Mouse (Mus musculus) gastrocnemius, postnatal 25 days (tissue): ENCODE results near the gene Prrxl1. TPM values are rescaled to one million over a fixed set of nuclear protein-coding genes. Genes with fewer than 3 reads are reported as not detected.

Experiments
- DNase-seq: peaks from one replicate; pipeline ENCODE4 v3.0.0; 2022
- long read RNA-seq, 2 experiments: library from polyadenylated mRNA; stranded (forward); transcript quantifications; one replicate each; pipeline ENCODE4 v2.0.0; 2021
- total RNA-seq, 2 experiments: library from RNA; stranded (reverse); gene quantifications; 1 replicate in 1 of 2; 2 replicates in 1 of 2; pipeline ENCODE4 v1.2.3; 2021

Gene Prrxl1
- not detected for total RNA-seq
- long read RNA-seq, experiment 1: 0 reads
- long read RNA-seq, experiment 2: 0 reads

GRCm38 (mm10) chr14:32599290-32600041 is at the start of gene Prrxl1:
Prrxl1 (plus strand) TSS chr14:32599407.
- no peak for DNase-seq

- no peak for DNase-seq
Measured at GRCm38 (mm10) chr14:32551854-32552253, 47.4 kb upstream of the Prrxl1 start.

GRCm38 (mm10) chr14:32553198-32553903 is 45.9 kb upstream of the Prrxl1 start:
- DNase-seq: no peak

- no peak for DNase-seq
Measured at GRCm38 (mm10) chr14:32554860-32555526, 44.2 kb upstream of the Prrxl1 start.

GRCm38 (mm10) chr14:32561428-32561827 is 37.8 kb upstream of the Prrxl1 start:
- DNase-seq: no peak

- no peak for DNase-seq
Measured at GRCm38 (mm10) chr14:32563661-32564060, 35.5 kb upstream of the Prrxl1 start.

GRCm38 (mm10) chr14:32572519-32572918 is 26.7 kb upstream of the Prrxl1 start:
- no peak for DNase-seq

- no peak for DNase-seq
Measured at GRCm38 (mm10) chr14:32578420-32578819, 20.8 kb upstream of the Prrxl1 start.

GRCm38 (mm10) chr14:32583696-32584095 is 15.5 kb upstream of the Prrxl1 start:
- DNase-seq: no peak

- DNase-seq: no peak
Measured at GRCm38 (mm10) chr14:32587013-32587784, 12.0 kb upstream of the Prrxl1 start.

GRCm38 (mm10) chr14:32590377-32590776 is 8.8 kb upstream of the Prrxl1 start:
- DNase-seq: no peak

- peak; percentile 36 for DNase-seq
Measured at GRCm38 (mm10) chr14:32597232-32598231, 1.7 kb upstream of the Prrxl1 start.

- DNase-seq: no peak
Measured at GRCm38 (mm10) chr14:32598437-32599219, 579 bp upstream of the Prrxl1 start.

GRCm38 (mm10) chr14:32600110-32600509 is 903 bp downstream of the Prrxl1 start:
- DNase-seq: no peak

GRCm38 (mm10) chr14:32605508-32605907 is 6.3 kb downstream of the Prrxl1 start:
- no peak for DNase-seq

GRCm38 (mm10) chr14:32606316-32606715 is 7.1 kb downstream of the Prrxl1 start:
- DNase-seq: no peak

GRCm38 (mm10) chr14:32609392-32609791 is 10.2 kb downstream of the Prrxl1 start:
- DNase-seq: no peak

GRCm38 (mm10) chr14:32617253-32617652 is 18.0 kb downstream of the Prrxl1 start:
- DNase-seq: no peak

- no peak for DNase-seq
Measured at GRCm38 (mm10) chr14:32624245-32624644, 25.0 kb downstream of the Prrxl1 start.

- no peak for DNase-seq
Measured at GRCm38 (mm10) chr14:32624811-32625210, 25.6 kb downstream of the Prrxl1 start.
